Mouse (Mus musculus) midbrain, embryonic 12.5 days (tissue): ENCODE results near the gene Pabpn1. TPM values are rescaled to one million over a fixed set of nuclear protein-coding genes. Genes with fewer than 3 reads are reported as not detected.

ENCODE experiments used
- ATAC-seq: fragments of 200-750 bp; cut with Nextera tagmentation; 2 replicates; pipeline ENCODE4 v1.8.0; 2017; ENCODE audit warnings: low read depth, moderate TSS enrichment, moderate library complexity; ENCODE audit not compliant: low FRiP score
- H3K27ac ChIP-seq: fragments of 300-500 bp; sonication (generic); replicated peaks from 2 replicates; pipeline ENCODE4 v1.5.1; 2016; ENCODE audit warnings: mild to moderate bottlenecking
- H3K27me3 ChIP-seq: fragments of 300-500 bp; sonication (generic); 2 replicates; pipeline ENCODE4 v1.6.1; 2016; ENCODE audit warnings: mild to moderate bottlenecking
- H3K36me3 ChIP-seq: fragments of 300-500 bp; sonication (generic); 2 replicates; pipeline ENCODE4 v1.6.1; 2016
- H3K4me1 ChIP-seq: fragments of 300-500 bp; sonication (generic); 2 replicates; pipeline ENCODE4 v1.6.1; 2016
- H3K4me2 ChIP-seq: fragments of 300-500 bp; sonication (generic); replicated peaks from 2 replicates; pipeline ENCODE4 v1.6.1; 2016; ENCODE audit warnings: mild to moderate bottlenecking, moderate library complexity
- H3K4me3 ChIP-seq: fragments of 300-500 bp; sonication (generic); 2 replicates; pipeline ENCODE4 v1.5.1; 2016; ENCODE audit warnings: mild to moderate bottlenecking
- H3K9ac ChIP-seq: fragments of 300-500 bp; sonication (generic); replicated peaks from 2 replicates; pipeline ENCODE4 v1.6.1; 2016; ENCODE audit warnings: mild to moderate bottlenecking, moderate library complexity
- H3K9me3 ChIP-seq: fragments of 300-500 bp; sonication (generic); 2 replicates; pipeline ENCODE4 v1.6.1; 2016; ENCODE audit warnings: mild to moderate bottlenecking
- WGBS: fragments of 180-500 bp; shearing (Covaris S2); methylation state at CpG from one replicate; pipeline ENCODE4 v1.1.7; 2016; 5-methylcytosine and 5-hydroxymethylcytosine counted together
- polyA plus RNA-seq: library from polyadenylated mRNA; unstranded; fragments of >200 nt; fragmentation: Nextera tagmentation; extraction: Ambion mirVana; gene quantifications from 2 replicates; pipeline ENCODE4 v1.2.1, GENCODE M21; 2016

The Pabpn1 gene
- 199 and 238 TPM in 2 replicates for polyA plus RNA-seq

- Histone ChIP-seq H3K36me3 (peaks cover 19% of the 10 kb centered on the region), H3K9ac (0 out of 2 replicates have a peak within 1 kb of the TSS, but pooled peaks have one; percentile 35)
- 91% methylated on average over 3 of the region's 3 CpGs for WGBS
Measured at GRCm38 (mm10) chr14:54892200-54892599, at the start of gene Pabpn1. TSS of gene Pabpn1 (plus strand) at chr14:54892500.

GRCm38 (mm10) chr14:54843461-54843860, 48.8 kb upstream of the Pabpn1 start:
- H3K4me2 ChIP-seq: no peak overlapping the region
- H3K36me3 ChIP-seq: no peaks in the 10 kb centered on the region
- 3% methylated on average over 4 of the region's 4 CpGs for WGBS
- H3K4me1 ChIP-seq: no peaks in the 10 kb centered on the region
- H3K4me3 ChIP-seq: no peak overlapping the region
- no peaks in the 10 kb centered on the region for H3K9me3 ChIP-seq
- no peak overlapping the region for H3K27ac ChIP-seq
- H3K27me3 ChIP-seq: no peaks in the 10 kb centered on the region
- H3K9ac ChIP-seq: no peak overlapping the region
- no peak for ATAC-seq

More at GRCm38 (mm10) chr14:54892200-54892599, at the start of gene Pabpn1:
- H3K4me2 ChIP-seq: peak within 1 kb of the TSS; percentile 51
- H3K4me1 ChIP-seq: peaks cover 22% of the 10 kb centered on the region
- no peak for ATAC-seq
- H3K27ac ChIP-seq: peak within 1 kb of the TSS; percentile 79
- H3K9me3 ChIP-seq: no peaks in the 10 kb centered on the region
- H3K27me3 ChIP-seq: no peaks in the 10 kb centered on the region
- H3K4me3 ChIP-seq: peak within 1 kb of the TSS; percentile 98

GRCm38 (mm10) chr14:54855726-54856125, 36.6 kb upstream of the Pabpn1 start:
- 96% methylated on average over 3 of the region's 3 CpGs for WGBS
- no peak overlapping the region for H3K9ac ChIP-seq
- H3K4me1 ChIP-seq: no peaks in the 10 kb centered on the region
- no peak overlapping the region for H3K4me2 ChIP-seq
- no peak overlapping the region for H3K27ac ChIP-seq
- H3K27me3 ChIP-seq: no peaks in the 10 kb centered on the region
- H3K9me3 ChIP-seq: no peaks in the 10 kb centered on the region
- no peak for ATAC-seq
- H3K36me3 ChIP-seq: peaks cover 30% of the 10 kb centered on the region
- H3K4me3 ChIP-seq: no peak overlapping the region

- Histone ChIP-seq H3K9ac (no peak overlapping the region), H3K36me3 (peaks cover 30% of the 10 kb centered on the region), H3K4me2 (no peak overlapping the region), H3K4me1 (no peaks in the 10 kb centered on the region), H3K4me3 (no peak overlapping the region), H3K27me3 (no peaks in the 10 kb centered on the region), H3K9me3 (no peaks in the 10 kb centered on the region), H3K27ac (no peak overlapping the region)
- WGBS: 94% methylated on average over 7 of the region's 7 CpGs
- no peak for ATAC-seq
Measured at GRCm38 (mm10) chr14:54856703-54857102, 35.6 kb upstream of the Pabpn1 start.

GRCm38 (mm10) chr14:54857891-54858290, 34.4 kb upstream of the Pabpn1 start:
- H3K9ac ChIP-seq: no peak overlapping the region
- ATAC-seq: no peak
- no peaks in the 10 kb centered on the region for H3K9me3 ChIP-seq
- no peak overlapping the region for H3K4me2 ChIP-seq
- no peak overlapping the region for H3K27ac ChIP-seq
- no peaks in the 10 kb centered on the region for H3K27me3 ChIP-seq
- WGBS: 89% methylated on average over 9 of the region's 9 CpGs
- H3K36me3 ChIP-seq: peaks cover 30% of the 10 kb centered on the region
- H3K4me3 ChIP-seq: no peak overlapping the region
- H3K4me1 ChIP-seq: peaks cover 7% of the 10 kb centered on the region

GRCm38 (mm10) chr14:54860511-54860910, 31.8 kb upstream of the Pabpn1 start:
- peaks cover 24% of the 10 kb centered on the region for H3K36me3 ChIP-seq
- no peak overlapping the region for H3K4me2 ChIP-seq
- peaks cover 14% of the 10 kb centered on the region for H3K4me1 ChIP-seq
- no peak overlapping the region for H3K9ac ChIP-seq
- H3K4me3 ChIP-seq: no peak overlapping the region
- no peak for ATAC-seq
- no peak overlapping the region for H3K27ac ChIP-seq
- no peaks in the 10 kb centered on the region for H3K9me3 ChIP-seq
- WGBS: 39% methylated on average over 2 of the region's 2 CpGs
- H3K27me3 ChIP-seq: no peaks in the 10 kb centered on the region; the same call in 1 of the 2 replicates

GRCm38 (mm10) chr14:54863501-54864312, 28.6 kb upstream of the Pabpn1 start:
- H3K9ac ChIP-seq: peak overlapping the region; percentile 96

GRCm38 (mm10) chr14:54864313-54865036, 27.8 kb upstream of the Pabpn1 start:
- Histone ChIP-seq H3K4me1 (peaks cover 14% of the 10 kb centered on the region), H3K4me2 (peak overlapping the region; percentile 73), H3K9me3 (no peaks in the 10 kb centered on the region), H3K27ac (peak overlapping the region; percentile 80), H3K27me3 (no peaks in the 10 kb centered on the region; the same call in 1 of the 2 replicates), H3K4me3 (peak overlapping the region; percentile 93), H3K36me3 (no peaks in the 10 kb centered on the region), H3K9ac (peak overlapping the region; percentile 58)
- ATAC-seq: peak; percentile 18
- 18% methylated on average over 21 of the region's 21 CpGs for WGBS

More at GRCm38 (mm10) chr14:54863501-54864312, 28.6 kb upstream of the Pabpn1 start:
- H3K27ac ChIP-seq: peak overlapping the region; percentile 80
- peak overlapping the region; percentile 73 for H3K4me2 ChIP-seq
- no peaks in the 10 kb centered on the region; the same call in 1 of the 2 replicates for H3K27me3 ChIP-seq
- H3K36me3 ChIP-seq: no peaks in the 10 kb centered on the region
- ATAC-seq: peak; percentile 100
- WGBS: under 1% methylated on average over 56 of the region's 56 CpGs
- H3K9me3 ChIP-seq: no peaks in the 10 kb centered on the region
- peaks cover 14% of the 10 kb centered on the region for H3K4me1 ChIP-seq
- peak overlapping the region; percentile 93 for H3K4me3 ChIP-seq

- ATAC-seq: no peak
- H3K4me2 ChIP-seq: no peak overlapping the region
- no peak overlapping the region for H3K27ac ChIP-seq
- H3K27me3 ChIP-seq: no peaks in the 10 kb centered on the region; the same call in 1 of the 2 replicates
- H3K36me3 ChIP-seq: no peaks in the 10 kb centered on the region
- no peak overlapping the region for H3K4me3 ChIP-seq
- H3K9ac ChIP-seq: no peak overlapping the region
- 91% methylated on average over 5 of the region's 5 CpGs for whole genome bisulfite sequencing
- H3K4me1 ChIP-seq: peaks cover 14% of the 10 kb centered on the region
- H3K9me3 ChIP-seq: no peaks in the 10 kb centered on the region
Measured at GRCm38 (mm10) chr14:54865626-54866025, 26.7 kb upstream of the Pabpn1 start.

GRCm38 (mm10) chr14:54866268-54866667, 26.0 kb upstream of the Pabpn1 start:
- H3K4me1 ChIP-seq: peaks cover 14% of the 10 kb centered on the region
- H3K4me2 ChIP-seq: no peak overlapping the region
- H3K36me3 ChIP-seq: no peaks in the 10 kb centered on the region
- no peak overlapping the region for H3K27ac ChIP-seq
- WGBS: 78% methylated on average over 3 of the region's 3 CpGs
- no peak for ATAC-seq
- no peak overlapping the region for H3K4me3 ChIP-seq
- no peaks in the 10 kb centered on the region; the same call in 1 of the 2 replicates for H3K27me3 ChIP-seq
- no peak overlapping the region for H3K9ac ChIP-seq
- no peaks in the 10 kb centered on the region for H3K9me3 ChIP-seq

GRCm38 (mm10) chr14:54866936-54867335, 25.4 kb upstream of the Pabpn1 start:
- Histone ChIP-seq H3K4me3 (no peak overlapping the region), H3K9ac (no peak overlapping the region), H3K27me3 (no peaks in the 10 kb centered on the region; the same call in 1 of the 2 replicates), H3K27ac (no peak overlapping the region), H3K36me3 (no peaks in the 10 kb centered on the region), H3K9me3 (no peaks in the 10 kb centered on the region), H3K4me1 (peaks cover 13% of the 10 kb centered on the region), H3K4me2 (no peak overlapping the region)
- ATAC-seq: no peak
- 61% methylated on average over 5 of the region's 5 CpGs for WGBS

GRCm38 (mm10) chr14:54868026-54868425, 24.3 kb upstream of the Pabpn1 start:
- peaks cover 7% of the 10 kb centered on the region for H3K4me1 ChIP-seq
- no peak overlapping the region for H3K4me3 ChIP-seq
- H3K4me2 ChIP-seq: no peak overlapping the region
- no peaks in the 10 kb centered on the region for H3K36me3 ChIP-seq
- ATAC-seq: no peak
- H3K27ac ChIP-seq: no peak overlapping the region
- 92% methylated on average over 4 of the region's 4 CpGs for WGBS
- H3K27me3 ChIP-seq: no peaks in the 10 kb centered on the region; the same call in 1 of the 2 replicates
- no peak overlapping the region for H3K9ac ChIP-seq
- no peaks in the 10 kb centered on the region for H3K9me3 ChIP-seq
